Mouse (Mus musculus) cerebellum, postnatal 4 days (tissue): Measurements from ENCODE around the gene Speg.
A peak's percentile ranks its signal among the peaks of the same experiment; 100 is the strongest.

Experiments
- DNase-seq, 2 experiments: peaks; one replicate each; pipeline ENCODE4 v3.0.0; 2022; ENCODE audit warnings: low spot score in 2 of 2, mixed read lengths in 1 of 2

Speg gene

GRCm38 (mm10) chr1:75458789-75459684 lies 83.9 kb downstream of the Speg start:
- peak in 1 of 2 experiments; percentile 19 for DNase-seq

GRCm38 (mm10) chr1:75460297-75460696 lies 85.2 kb downstream of the Speg start:
- no peak for DNase-seq

- DNase-seq = no peak
These were observed 87.5 kb downstream of the Speg start for GRCm38 (mm10) chr1:75462636-75463035.

- no peak for DNase-seq
These were observed 88.6 kb downstream of the Speg start for GRCm38 (mm10) chr1:75463652-75464204.

- DNase-seq = peak; percentile 69 to 84
These were observed 92.3 kb downstream of the Speg start for GRCm38 (mm10) chr1:75467215-75467927.

GRCm38 (mm10) chr1:75469287-75469825 lies 94.3 kb downstream of the Speg start:
- no peak for DNase-seq

GRCm38 (mm10) chr1:75476441-75476840 lies 101.3 kb downstream of the Speg start:
- no peak for DNase-seq

GRCm38 (mm10) chr1:75477264-75477965 lies 102.3 kb downstream of the Speg start:
- DNase-seq = peak; percentile 75 to 90

GRCm38 (mm10) chr1:75477966-75478290 lies 102.8 kb downstream of the Speg start:
- no peak for DNase-seq

- DNase-seq = no peak
These were observed 103.4 kb downstream of the Speg start for GRCm38 (mm10) chr1:75478497-75478896.

- DNase-seq = peak; percentile 97 to 98
These were observed 104.0 kb downstream of the Speg start, which contains the start of the genes Chpf and Tmem198 for GRCm38 (mm10) chr1:75478916-75479634. Chpf (minus strand) TSS chr1:75479307. Tmem198 (plus strand) TSS chr1:75479532.

GRCm38 (mm10) chr1:75479635-75479989 lies 104.5 kb downstream of the Speg start:
- no peak for DNase-seq

- no peak for DNase-seq
These were observed 104.9 kb downstream of the Speg start for GRCm38 (mm10) chr1:75480036-75480435.

- DNase-seq = no peak
These were observed 105.6 kb downstream of the Speg start for GRCm38 (mm10) chr1:75480735-75481134.
